Mouse (Mus musculus) forebrain, embryonic 13.5 days (tissue): ENCODE results near the gene Hspb1. TPM values are rescaled to one million over a fixed set of nuclear protein-coding genes. Genes with fewer than 3 reads are reported as not detected.

ENCODE experiments used
- ATAC-seq: fragments of 200-750 bp; cut with Nextera tagmentation; 2 replicates; pipeline ENCODE4 v1.8.0; 2017
- H3K27ac ChIP-seq: fragments of 300-500 bp; sonication (generic); 2 replicates; pipeline ENCODE4 v1.5.1; 2015; ENCODE audit warnings: inconsistent platforms, mild to moderate bottlenecking, moderate library complexity
- H3K27me3 ChIP-seq: fragments of 300-500 bp; sonication (generic); 2 replicates; pipeline ENCODE4 v1.6.1; 2015; ENCODE audit warnings: mild to moderate bottlenecking, inconsistent platforms
- H3K36me3 ChIP-seq: fragments of 300-500 bp; sonication (generic); 2 replicates; pipeline ENCODE4 v1.6.1; 2015; ENCODE audit warnings: mild to moderate bottlenecking, inconsistent platforms; ENCODE audit not compliant: poor library complexity, severe bottlenecking
- H3K4me1 ChIP-seq: fragments of 300-500 bp; sonication (generic); 2 replicates; pipeline ENCODE4 v1.6.1; 2015; ENCODE audit warnings: inconsistent platforms
- H3K4me2 ChIP-seq: fragments of 300-500 bp; sonication (generic); 2 replicates; pipeline ENCODE4 v1.6.1; 2015; ENCODE audit warnings: inconsistent platforms, mild to moderate bottlenecking, moderate library complexity
- H3K4me3 ChIP-seq: fragments of 300-500 bp; sonication (generic); 2 replicates; pipeline ENCODE4 v1.5.1; 2015; ENCODE audit warnings: mild to moderate bottlenecking, inconsistent platforms
- H3K9ac ChIP-seq: fragments of 300-500 bp; sonication (generic); 2 replicates; pipeline ENCODE4 v1.6.1; 2015; ENCODE audit warnings: mild to moderate bottlenecking, inconsistent platforms
- H3K9me3 ChIP-seq: fragments of 300-500 bp; sonication (generic); replicated peaks from 2 replicates; pipeline ENCODE4 v1.6.1; 2016; ENCODE audit warnings: inconsistent platforms
- WGBS: fragments of 180-500 bp; shearing (Covaris S2); methylation state at CpG from one replicate; pipeline ENCODE4 v1.1.7; 2015; 5-methylcytosine and 5-hydroxymethylcytosine counted together
- polyA plus RNA-seq: library from polyadenylated mRNA; unstranded; fragments of >200 nt; fragmentation: Nextera tagmentation; extraction: Ambion mirVana; gene quantifications from 2 replicates; pipeline ENCODE4 v1.2.1, GENCODE M21; 2015

Hspb1 gene
- polyA plus RNA-seq, 1 experiment from 2014 or later = 3.9 TPM

GRCm38 (mm10) chr5:135905320-135906225 lies 17.9 kb downstream of the Hspb1 start:
- 64% methylated on average over 8 of the region's 8 CpGs for WGBS
- Histone ChIP-seq H3K4me3 (no peak overlapping the region), H3K36me3 (peaks cover 53% of the 10 kb centered on the region), H3K27me3 (no peaks in the 10 kb centered on the region), H3K9ac (no peak overlapping the region), H3K4me2 (no peak overlapping the region), H3K4me1 (peaks cover 35% of the 10 kb centered on the region), H3K9me3 (no peaks in the 10 kb centered on the region), H3K27ac (no peak overlapping the region)
- no peak for ATAC-seq

- WGBS = 83% methylated on average over 4 of the region's 4 CpGs
- H3K9me3 ChIP-seq = no peaks in the 10 kb centered on the region
- H3K36me3 ChIP-seq = peaks cover 65% of the 10 kb centered on the region
Measured at GRCm38 (mm10) chr5:135906846-135907245, 19.1 kb downstream of the Hspb1 start.

GRCm38 (mm10) chr5:135907256-135907655 lies 19.5 kb downstream of the Hspb1 start:
- no peak for ATAC-seq
- Histone ChIP-seq H3K9me3 (no peaks in the 10 kb centered on the region), H3K27me3 (no peaks in the 10 kb centered on the region), H3K4me3 (no peak overlapping the region), H3K27ac (no peak overlapping the region), H3K9ac (no peak overlapping the region), H3K4me2 (no peak overlapping the region), H3K4me1 (peaks cover 35% of the 10 kb centered on the region), H3K36me3 (peaks cover 70% of the 10 kb centered on the region)
- WGBS = 80% methylated on average over 13 of the region's 13 CpGs

More at GRCm38 (mm10) chr5:135906846-135907245, 19.1 kb downstream of the Hspb1 start:
- H3K4me3 ChIP-seq = no peak overlapping the region
- H3K4me1 ChIP-seq = peaks cover 35% of the 10 kb centered on the region
- H3K27me3 ChIP-seq = no peaks in the 10 kb centered on the region
- H3K9ac ChIP-seq = no peak overlapping the region
- no peak overlapping the region for H3K4me2 ChIP-seq
- no peak overlapping the region for H3K27ac ChIP-seq
- no peak for ATAC-seq

GRCm38 (mm10) chr5:135908185-135908584 lies 20.5 kb downstream of the Hspb1 start:
- no peak overlapping the region for H3K4me2 ChIP-seq
- no peak for ATAC-seq
- peaks cover 78% of the 10 kb centered on the region for H3K36me3 ChIP-seq
- 63% methylated on average over 12 of the region's 12 CpGs for WGBS
- H3K27me3 ChIP-seq = no peaks in the 10 kb centered on the region
- H3K4me3 ChIP-seq = no peak overlapping the region
- peaks cover 29% of the 10 kb centered on the region for H3K4me1 ChIP-seq
- H3K9me3 ChIP-seq = no peaks in the 10 kb centered on the region
- no peak overlapping the region for H3K9ac ChIP-seq
- no peak overlapping the region for H3K27ac ChIP-seq

GRCm38 (mm10) chr5:135908989-135909388 lies 21.3 kb downstream of the Hspb1 start:
- no peak overlapping the region; the same call in 1 of the 2 replicates for H3K9ac ChIP-seq
- no peak overlapping the region for H3K4me3 ChIP-seq
- peaks cover 23% of the 10 kb centered on the region; the same call in 1 of the 2 replicates for H3K4me1 ChIP-seq
- peaks cover 86% of the 10 kb centered on the region for H3K36me3 ChIP-seq
- no peaks in the 10 kb centered on the region for H3K9me3 ChIP-seq
- H3K4me2 ChIP-seq = no peak overlapping the region
- no peak overlapping the region for H3K27ac ChIP-seq
- ATAC-seq = no peak
- WGBS = 93% methylated on average over 16 of the region's 16 CpGs
- H3K27me3 ChIP-seq = no peaks in the 10 kb centered on the region

- no peak overlapping the region for H3K9ac ChIP-seq
- ATAC-seq = no peak
- 90% methylated on average over 10 of the region's 10 CpGs for WGBS
Measured at GRCm38 (mm10) chr5:135909646-135910045, 21.9 kb downstream of the Hspb1 start.

GRCm38 (mm10) chr5:135910813-135911212 lies 23.1 kb downstream of the Hspb1 start:
- H3K4me2 ChIP-seq = no peak overlapping the region
- peaks cover 18% of the 10 kb centered on the region; the same call in 1 of the 2 replicates for H3K4me1 ChIP-seq
- no peaks in the 10 kb centered on the region for H3K27me3 ChIP-seq
- H3K9ac ChIP-seq = no peak overlapping the region
- H3K4me3 ChIP-seq = no peak overlapping the region
- H3K27ac ChIP-seq = no peak overlapping the region
- H3K36me3 ChIP-seq = peaks cover 94% of the 10 kb centered on the region
- 92% methylated on average over 25 of the region's 25 CpGs for WGBS
- no peaks in the 10 kb centered on the region for H3K9me3 ChIP-seq
- ATAC-seq = no peak

More at GRCm38 (mm10) chr5:135909646-135910045, 21.9 kb downstream of the Hspb1 start:
- Histone ChIP-seq H3K27ac (no peak overlapping the region), H3K9me3 (no peaks in the 10 kb centered on the region), H3K4me3 (no peak overlapping the region), H3K4me1 (peaks cover 18% of the 10 kb centered on the region; the same call in 1 of the 2 replicates), H3K4me2 (no peak overlapping the region), H3K27me3 (no peaks in the 10 kb centered on the region), H3K36me3 (peaks cover 91% of the 10 kb centered on the region)

GRCm38 (mm10) chr5:135911633-135912220 lies 24.0 kb downstream of the Hspb1 start:
- Histone ChIP-seq H3K9ac (no peak overlapping the region), H3K4me3 (no peak overlapping the region), H3K4me2 (no peak overlapping the region), H3K9me3 (no peaks in the 10 kb centered on the region), H3K27ac (no peak overlapping the region), H3K4me1 (peaks cover 18% of the 10 kb centered on the region; the same call in 1 of the 2 replicates), H3K36me3 (peaks cover 94% of the 10 kb centered on the region), H3K27me3 (no peaks in the 10 kb centered on the region)
- no peak for ATAC-seq
- 90% methylated on average over 11 of the region's 11 CpGs for WGBS

GRCm38 (mm10) chr5:135913201-135913600 lies 25.5 kb downstream of the Hspb1 start:
- Histone ChIP-seq H3K27ac (no peak overlapping the region), H3K4me2 (no peak overlapping the region), H3K9ac (no peak overlapping the region), H3K4me3 (no peak overlapping the region), H3K27me3 (no peaks in the 10 kb centered on the region), H3K9me3 (no peaks in the 10 kb centered on the region), H3K4me1 (peaks cover 11% of the 10 kb centered on the region; the same call in 1 of the 2 replicates), H3K36me3 (peaks cover 94% of the 10 kb centered on the region)
- 91% methylated on average over 5 of the region's 5 CpGs for WGBS
- no peak for ATAC-seq

GRCm38 (mm10) chr5:135914156-135914555 lies 26.4 kb downstream of the Hspb1 start:
- Histone ChIP-seq H3K27ac (no peak overlapping the region), H3K4me3 (no peak overlapping the region), H3K4me2 (no peak overlapping the region), H3K9ac (no peak overlapping the region), H3K4me1 (peaks cover 4% of the 10 kb centered on the region; the same call in 1 of the 2 replicates), H3K36me3 (peaks cover 96% of the 10 kb centered on the region), H3K9me3 (no peaks in the 10 kb centered on the region), H3K27me3 (no peaks in the 10 kb centered on the region)
- no peak for ATAC-seq
- 91% methylated on average over 6 of the region's 6 CpGs for WGBS

- no peak overlapping the region for H3K27ac ChIP-seq
- peaks cover 96% of the 10 kb centered on the region for H3K36me3 ChIP-seq
- H3K9me3 ChIP-seq = no peaks in the 10 kb centered on the region
- no peak overlapping the region for H3K9ac ChIP-seq
- WGBS = 91% methylated on average over 6 of the region's 6 CpGs
- no peak overlapping the region for H3K4me3 ChIP-seq
- H3K4me2 ChIP-seq = no peak overlapping the region
- H3K27me3 ChIP-seq = no peaks in the 10 kb centered on the region
- no peak for ATAC-seq
- 0 out of 2 replicates have a peak, but pooled peaks cover 3% of the 10 kb centered on the region for H3K4me1 ChIP-seq
Measured at GRCm38 (mm10) chr5:135916051-135916565, 28.4 kb downstream of the Hspb1 start.

- H3K36me3 ChIP-seq = peaks cover 96% of the 10 kb centered on the region
- H3K27ac ChIP-seq = no peak overlapping the region
- H3K4me1 ChIP-seq = 0 out of 2 replicates have a peak, but pooled peaks cover 3% of the 10 kb centered on the region
- H3K9me3 ChIP-seq = no peaks in the 10 kb centered on the region
- no peak overlapping the region for H3K9ac ChIP-seq
- no peak overlapping the region for H3K4me3 ChIP-seq
- no peak overlapping the region for H3K4me2 ChIP-seq
- no peaks in the 10 kb centered on the region for H3K27me3 ChIP-seq
- WGBS = 92% methylated on average over 3 of the region's 3 CpGs
- ATAC-seq = no peak
Measured at GRCm38 (mm10) chr5:135916601-135917000, 28.9 kb downstream of the Hspb1 start.
